Comparison of ENCODE assay signal across 8 mouse cellular contexts in the genomic region with DNA sequence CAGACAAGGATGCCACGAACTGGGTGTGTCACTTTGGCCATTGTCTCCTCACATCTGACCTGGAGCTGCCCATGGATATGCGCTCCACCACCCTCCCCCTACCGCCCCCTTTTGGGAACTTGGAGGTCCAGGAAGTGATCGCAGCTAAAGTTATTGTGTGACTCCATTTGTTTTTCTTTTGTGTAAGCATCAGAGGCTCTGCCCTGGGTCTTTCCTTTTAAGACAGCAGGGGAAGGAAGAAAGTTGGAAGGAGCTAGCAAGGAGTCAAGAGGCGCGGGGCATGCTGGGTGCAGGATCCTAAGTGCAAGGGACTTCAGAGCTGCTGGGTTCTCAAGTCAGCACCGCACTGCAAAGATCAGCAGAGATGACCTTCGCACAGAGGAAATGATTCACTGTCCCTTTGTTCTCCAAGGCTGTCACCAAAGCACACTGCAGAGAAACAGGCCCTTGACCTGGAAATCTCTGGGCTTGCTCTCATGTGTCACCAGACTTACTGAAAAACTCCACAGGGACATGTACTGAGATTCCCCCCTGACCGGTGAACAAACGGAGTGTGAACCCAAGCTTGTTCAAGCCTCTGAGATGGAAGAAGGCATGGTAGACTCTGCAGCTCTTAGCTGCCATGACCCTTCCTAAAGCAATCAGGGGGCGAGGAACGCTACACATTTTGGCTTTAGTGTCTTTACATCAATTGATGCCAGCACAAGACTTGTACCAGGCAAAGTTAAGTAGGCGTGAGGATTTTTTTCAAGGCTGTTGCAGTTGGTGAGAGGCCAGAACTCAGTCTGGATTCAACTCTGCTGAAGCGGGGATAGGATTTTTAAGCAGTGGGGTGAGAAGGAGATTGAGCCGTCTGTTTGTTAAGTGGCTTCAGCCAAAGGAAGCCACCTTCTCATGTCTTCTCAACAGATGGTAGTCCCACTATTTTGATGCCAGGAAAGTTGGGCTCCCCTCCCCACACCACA. TPM values are rescaled to one million over a fixed set of nuclear protein-coding genes. Genes with fewer than 3 reads are reported as not detected.
DNase-seq lines count a peak whose midpoint lies in the region; TF ChIP-seq lines count a peak whose summit lies in the region.

No protein-coding gene starts in this region.

- no peaks in the 10 kb centered on the region for H3K79me2 ChIP-seq in heart, adult 2 months (replicated peaks; ENCODE audit: control insufficient read depth, insufficient read depth, low read length)

- WGBS in heart, adult 2 months, result 43% methylated on average over 15 of the region's 15 CpGs
- 48% methylated on average over 15 of the region's 15 CpGs for WGBS in cerebellum, adult 2 months

- no peak for TF ChIP-seq POLR2A in ES-Bruce4 (IDR thresholded peaks at IDR 0.05; ENCODE audit: insufficient read depth, low read length)
- no peak for TF ChIP-seq POLR2A in heart, adult 2 months (IDR thresholded peaks at IDR 0.05; ENCODE audit: insufficient read depth, low read depth, low read length)
- TF ChIP-seq POLR2A in cerebellum, adult 2 months (IDR thresholded peaks at IDR 0.05; ENCODE audit: borderline replicate concordance, insufficient read depth, low read length), result no peak

- H3K9ac ChIP-seq in ES-Bruce4 (ENCODE audit: low read depth, poor library complexity, severe bottlenecking), result 0 out of 2 replicates have a peak overlapping the region, but pooled peaks have one; percentile 15
- no peak overlapping the region for H3K9ac ChIP-seq in heart, adult 2 months (ENCODE audit: low read depth, low read length)

- H3K4me3 ChIP-seq in ES-Bruce4 (ENCODE audit: low read depth, low read length), result no peak overlapping the region
- no peak overlapping the region for H3K4me3 ChIP-seq in heart, adult 2 months
- no peak overlapping the region for H3K4me3 ChIP-seq in cerebellum, adult 2 months (replicated peaks; ENCODE audit: insufficient read depth, low read depth, low read length)

- H3K4me1 ChIP-seq in ES-Bruce4 (ENCODE audit: control insufficient read depth, insufficient read depth, low read length), result peaks cover 5% of the 10 kb centered on the region
- H3K4me1 ChIP-seq in heart, adult 2 months (ENCODE audit: control insufficient read depth, insufficient read depth, low read length), result peaks cover 9% of the 10 kb centered on the region
- peaks cover 3% of the 10 kb centered on the region; the same call in 1 of the 2 replicates for H3K4me1 ChIP-seq in cerebellum, adult 2 months (ENCODE audit: control insufficient read depth, insufficient read depth, low read length)

- peak; percentile 6 for TF ChIP-seq CTCF in ES-Bruce4 (IDR thresholded peaks at IDR 0.05; ENCODE audit: low read depth, low read length)
- no peak for TF ChIP-seq CTCF in heart, adult 2 months (IDR thresholded peaks at IDR 0.05)
- no peak for TF ChIP-seq CTCF in cerebellum, adult 2 months (IDR thresholded peaks at IDR 0.05; ENCODE audit: borderline replicate concordance, insufficient read depth, low read depth, low read length)

- peak; percentile 82; the same call in 1 of the 2 replicates for TF ChIP-seq EP300 in ES-Bruce4 (IDR thresholded peaks at IDR 0.05; ENCODE audit: insufficient read depth, low read depth, low read length)
- 0 out of 2 replicates have a peak, but pooled peaks have one; percentile 28 for TF ChIP-seq EP300 in heart, adult 2 months (IDR thresholded peaks at IDR 0.05; ENCODE audit: insufficient read depth, low read depth, low read length)

- H3K36me3 ChIP-seq in ES-Bruce4 (ENCODE audit: control insufficient read depth, insufficient read depth, low read length, poor library complexity, severe bottlenecking), result no peaks in the 10 kb centered on the region
- H3K36me3 ChIP-seq in heart, adult 2 months (ENCODE audit: control insufficient read depth, insufficient read depth, low read length), result no peaks in the 10 kb centered on the region

- H3K27me3 ChIP-seq in ES-Bruce4 (ENCODE audit: control insufficient read depth, insufficient read depth, low read length, poor library complexity, severe bottlenecking), result no peaks in the 10 kb centered on the region
- H3K27me3 ChIP-seq in heart, adult 2 months (ENCODE audit: control insufficient read depth, insufficient read depth, low read length), result no peaks in the 10 kb centered on the region
- no peaks in the 10 kb centered on the region; the same call in 1 of the 2 replicates for H3K27me3 ChIP-seq in cerebellum, adult 2 months (ENCODE audit: control insufficient read depth, insufficient read depth, low read length)

- H3K9me3 ChIP-seq in ES-Bruce4 (replicated peaks; ENCODE audit: control insufficient read depth, insufficient read depth, low read length, poor library complexity, severe bottlenecking), result no peaks in the 10 kb centered on the region

- peak overlapping the region; percentile 84 for H3K27ac ChIP-seq in ES-Bruce4 (ENCODE audit: insufficient read depth, low read length)
- peak overlapping the region; percentile 66 for H3K27ac ChIP-seq in heart, adult 2 months
- no peak overlapping the region for H3K27ac ChIP-seq in cerebellum, adult 2 months (ENCODE audit: insufficient read depth, low read length)

- peak; percentile 74 for DNase-seq in adrenal gland, postnatal 10 days
- peak; percentile 38 to 48 for DNase-seq in heart, adult 2 months
- peak; percentile 32 for DNase-seq in kidney, adult 11 months
- DNase-seq in lung, postnatal 25 days (ENCODE audit: low spot score), result peak; percentile 53
- no peak for DNase-seq in spleen, postnatal 36 days (ENCODE audit: low spot score in 2 of 2)
- no peak for DNase-seq in cerebellum, adult 2 months
- DNase-seq in ovary, postnatal 14 days (ENCODE audit: low spot score), result no peak

- intact Hi-C loops in heart, adult 2 months (cut with DNase I), result loop anchor here (5.0 kb wide), 1 partner anchor 33 kb away; no protein-coding TSS in a partner anchor

RNA-seq across cellular contexts. Expression of a gene that starts 17.3 kb away (rescaled TPM):
- not detected in 2 replicates for polyA plus RNA-seq in ES-Bruce4 (2011; ENCODE audit: insufficient read depth, insufficient read length, low read depth, missing spikeins)
- total RNA-seq in adrenal gland, postnatal 10 days (2021), result 1 to 10 TPM in 1 of 2 experiments, under 1 TPM in 1; 0.78 to 1.2 TPM
- 1 to 10 TPM; 2.3 TPM for total RNA-seq in heart, adult 2 months (2021)
- 0.76 and 1.7 TPM in 2 replicates for polyA plus RNA-seq in heart, adult 2 months (2012; rRNA removed)
- polyA plus RNA-seq in cerebellum, adult 2 months (2012; rRNA removed), result 0.18 and 0.21 TPM in 2 replicates

RNA-seq across cellular contexts. Expression of a gene that starts 21.1 kb away (rescaled TPM):
- polyA plus RNA-seq in ES-Bruce4 (2011; ENCODE audit: insufficient read depth, insufficient read length, low read depth, missing spikeins), result 2.6 and 3.3 TPM in 2 replicates
- total RNA-seq in adrenal gland, postnatal 10 days (2021), result 1 to 10 TPM; 2.4 to 4.5 TPM
- 1 to 10 TPM; 3.1 to 4.0 TPM for total RNA-seq in heart, adult 2 months (2021)
- polyA plus RNA-seq in heart, adult 2 months (2012; rRNA removed), result 2.4 and 4.0 TPM in 2 replicates
- polyA plus RNA-seq in cerebellum, adult 2 months (2012; rRNA removed), result 3.3 and 4.1 TPM in 2 replicates

RNA-seq across cellular contexts. Expression of a gene that starts 22.3 kb away (rescaled TPM):
- 0.87 and 1.2 TPM in 2 replicates for polyA plus RNA-seq in ES-Bruce4 (2011; ENCODE audit: insufficient read depth, insufficient read length, low read depth, missing spikeins)
- 10 to 100 TPM; 13.4 to 18.9 TPM for total RNA-seq in adrenal gland, postnatal 10 days (2021)
- 10 to 100 TPM; 13.2 to 17.5 TPM for total RNA-seq in heart, adult 2 months (2021)
- polyA plus RNA-seq in heart, adult 2 months (2012; rRNA removed), result 11.1 and 17.2 TPM in 2 replicates
- polyA plus RNA-seq in cerebellum, adult 2 months (2012; rRNA removed), result 11.2 and 14.2 TPM in 2 replicates

Comparison
In these comparisons a context has a peak if more than half of its experiments do, and no peak if none do; other contexts are left out.
1. DNase-seq: peak in adrenal gland, postnatal 10 days (single experiment), heart, adult 2 months (2 of 2), kidney, adult 11 months (single experiment) and lung, postnatal 25 days (single experiment); none in spleen, postnatal 36 days (0 of 2), cerebellum, adult 2 months (0 of 2) and ovary, postnatal 14 days (single experiment).